Mouse (Mus musculus) heart, postnatal 0 days (tissue): ENCODE measurements around the gene Pde4a. TPM values are rescaled to one million over a fixed set of nuclear protein-coding genes. Genes with fewer than 3 reads are reported as not detected.

Experiments used
- ATAC-seq: fragments of 200-750 bp; cut with Nextera tagmentation; 2 replicates; pipeline ENCODE4 v1.8.0; 2017; ENCODE audit warnings: low read depth, moderate number of reproducible peaks, moderate library complexity; ENCODE audit not compliant: insufficient read depth
- DNase-seq: peaks from one replicate; pipeline ENCODE4 v3.0.0-alpha.2; 2016; ENCODE audit warnings: low spot score
- H3K27ac ChIP-seq: fragments of 300-500 bp; sonication (generic); 2 replicates; pipeline ENCODE4 v1.5.1; 2014; ENCODE audit warnings: low read depth, mild to moderate bottlenecking
- H3K27me3 ChIP-seq: fragments of 300-500 bp; sonication (generic); 2 replicates; pipeline ENCODE4 v1.6.1; 2014; ENCODE audit warnings: low read length, mixed read lengths; ENCODE audit not compliant: control insufficient read depth, insufficient read depth
- H3K36me3 ChIP-seq: fragments of 300-500 bp; sonication (generic); replicated peaks from 2 replicates; pipeline ENCODE4 v1.6.1; 2014; ENCODE audit warnings: low read length, mixed read lengths; ENCODE audit not compliant: control insufficient read depth, insufficient read depth
- H3K4me1 ChIP-seq: fragments of 300-500 bp; sonication (generic); 2 replicates; pipeline ENCODE4 v1.6.1; 2014; ENCODE audit warnings: antibody characterized with exemption; ENCODE audit not compliant: control insufficient read depth, insufficient read depth
- H3K4me2 ChIP-seq: fragments of 300-500 bp; sonication (generic); 2 replicates; pipeline ENCODE4 v1.6.1; 2014; ENCODE audit warnings: low read depth, mild to moderate bottlenecking, low read length, moderate library complexity
- H3K4me3 ChIP-seq: fragments of 300-500 bp; sonication (generic); 2 replicates; pipeline ENCODE4 v1.5.1; 2014; ENCODE audit warnings: low read depth, low read length
- H3K9ac ChIP-seq: fragments of 300-500 bp; sonication (generic); replicated peaks from 2 replicates; pipeline ENCODE4 v1.6.1; 2014; ENCODE audit warnings: low read depth, low read length, mixed read lengths
- H3K9me3 ChIP-seq: fragments of 300-500 bp; sonication (generic); replicated peaks from 2 replicates; pipeline ENCODE4 v1.6.1; 2016; ENCODE audit warnings: low read length; ENCODE audit not compliant: control insufficient read depth
- CTCF ChIP-seq: IDR thresholded peaks from 2 replicates; pipeline ENCODE4 v1.5.1; 2016; ENCODE audit warnings: antibody characterized with exemption, control low read depth, low read depth
- EP300 ChIP-seq: IDR thresholded peaks from 2 replicates; pipeline ENCODE4 v1.6.1; 2016; ENCODE audit warnings: antibody characterized with exemption, low read depth
- WGBS: fragments of 180-500 bp; shearing (Covaris S2); extraction: QIAGEN DNeasy Blood & Tissue Kit; methylation state at CpG from one replicate; pipeline ENCODE4 v1.1.7; 2014; 5-methylcytosine and 5-hydroxymethylcytosine counted together
- polyA plus RNA-seq: library from polyadenylated mRNA; unstranded; fragments of >200 nt; fragmentation: Nextera tagmentation; extraction: Ambion mirVana; gene quantifications from 2 replicates; pipeline ENCODE4 v1.2.1, GENCODE M21; 2015
- total RNA-seq: library from RNA; depleted of rRNA; stranded (reverse); fragments of >200 nt; gene quantifications from 2 replicates; pipeline ENCODE4 v1.2.3, GENCODE M21; 2014; ENCODE audit warnings: low replicate concordance

Pde4a gene
- total and polyA plus RNA-seq, 2 experiments from 2014 or later = 14.6 to 17.5 TPM

GRCm38 (mm10) chr9:21196521-21197433 is 31.3 kb downstream of the Pde4a start:
- H3K4me3 ChIP-seq = no peak overlapping the region
- H3K4me1 ChIP-seq = no peaks in the 10 kb centered on the region
- TF ChIP-seq EP300 = no peak
- TF ChIP-seq CTCF = no peak
- WGBS = 58% methylated on average over 19 of the region's 19 CpGs
- H3K9ac ChIP-seq = no peak overlapping the region
- no peak overlapping the region for H3K27ac ChIP-seq
- ATAC-seq = peak; percentile 42; the same call in 1 of the 2 replicates
- peak overlapping the region; percentile 14; the same call in 1 of the 2 replicates for H3K4me2 ChIP-seq
- H3K9me3 ChIP-seq = no peaks in the 10 kb centered on the region
- H3K36me3 ChIP-seq = peaks cover 62% of the 10 kb centered on the region
- DNase-seq = no peak
- H3K27me3 ChIP-seq = no peaks in the 10 kb centered on the region

GRCm38 (mm10) chr9:21197981-21198380 is 32.5 kb downstream of the Pde4a start:
- H3K4me2 ChIP-seq = no peak overlapping the region
- WGBS = 50% methylated on average over 4 of the region's 4 CpGs

GRCm38 (mm10) chr9:21198960-21199359 is 33.4 kb downstream of the Pde4a start:
- H3K4me1 ChIP-seq = no peaks in the 10 kb centered on the region
- H3K9ac ChIP-seq = no peak overlapping the region
- H3K9me3 ChIP-seq = no peaks in the 10 kb centered on the region
- ATAC-seq (no peak), DNase-seq (no peak)
- no peak overlapping the region for H3K27ac ChIP-seq
- WGBS = 88% methylated on average over 3 of the region's 3 CpGs
- TF ChIP-seq EP300 (no peak), CTCF (no peak)
- no peak overlapping the region for H3K4me2 ChIP-seq
- no peak overlapping the region for H3K4me3 ChIP-seq
- no peaks in the 10 kb centered on the region for H3K27me3 ChIP-seq
- peaks cover 49% of the 10 kb centered on the region for H3K36me3 ChIP-seq

More at GRCm38 (mm10) chr9:21197981-21198380, 32.5 kb downstream of the Pde4a start:
- Histone ChIP-seq H3K4me1 (no peaks in the 10 kb centered on the region), H3K36me3 (peaks cover 50% of the 10 kb centered on the region), H3K27ac (no peak overlapping the region), H3K9me3 (no peaks in the 10 kb centered on the region), H3K27me3 (no peaks in the 10 kb centered on the region), H3K9ac (no peak overlapping the region), H3K4me3 (no peak overlapping the region)
- ATAC-seq (no peak), DNase-seq (no peak)
- TF ChIP-seq EP300 (no peak), CTCF (no peak)

- H3K36me3 ChIP-seq = peaks cover 50% of the 10 kb centered on the region
- no peaks in the 10 kb centered on the region for H3K27me3 ChIP-seq
- H3K4me3 ChIP-seq = no peak overlapping the region
- DNase-seq = no peak
- ATAC-seq = no peak
- no peaks in the 10 kb centered on the region for H3K9me3 ChIP-seq
- 43% methylated on average over 8 of the region's 8 CpGs for WGBS
- no peaks in the 10 kb centered on the region for H3K4me1 ChIP-seq
- no peak overlapping the region for H3K9ac ChIP-seq
- TF ChIP-seq CTCF (no peak), EP300 (no peak)
- no peak overlapping the region for H3K27ac ChIP-seq
- H3K4me2 ChIP-seq = no peak overlapping the region
These were observed 38.6 kb downstream of the Pde4a start for GRCm38 (mm10) chr9:21204156-21204527.

- Histone ChIP-seq H3K36me3 (peaks cover 46% of the 10 kb centered on the region), H3K4me3 (no peak overlapping the region), H3K9me3 (no peaks in the 10 kb centered on the region), H3K27me3 (no peaks in the 10 kb centered on the region), H3K9ac (no peak overlapping the region), H3K4me2 (0 out of 2 replicates have a peak overlapping the region, but pooled peaks have one; percentile 0), H3K4me1 (no peaks in the 10 kb centered on the region), H3K27ac (no peak overlapping the region)
- DNase-seq = no peak
- no peak for ATAC-seq
- TF ChIP-seq EP300 (no peak), CTCF (no peak)
- WGBS = 22% methylated on average over 23 of the region's 23 CpGs
These were observed 39.2 kb downstream of the Pde4a start for GRCm38 (mm10) chr9:21204528-21205272.
